Mouse (Mus musculus): Measurements from ENCODE around the gene Tekt2.

DNA sequence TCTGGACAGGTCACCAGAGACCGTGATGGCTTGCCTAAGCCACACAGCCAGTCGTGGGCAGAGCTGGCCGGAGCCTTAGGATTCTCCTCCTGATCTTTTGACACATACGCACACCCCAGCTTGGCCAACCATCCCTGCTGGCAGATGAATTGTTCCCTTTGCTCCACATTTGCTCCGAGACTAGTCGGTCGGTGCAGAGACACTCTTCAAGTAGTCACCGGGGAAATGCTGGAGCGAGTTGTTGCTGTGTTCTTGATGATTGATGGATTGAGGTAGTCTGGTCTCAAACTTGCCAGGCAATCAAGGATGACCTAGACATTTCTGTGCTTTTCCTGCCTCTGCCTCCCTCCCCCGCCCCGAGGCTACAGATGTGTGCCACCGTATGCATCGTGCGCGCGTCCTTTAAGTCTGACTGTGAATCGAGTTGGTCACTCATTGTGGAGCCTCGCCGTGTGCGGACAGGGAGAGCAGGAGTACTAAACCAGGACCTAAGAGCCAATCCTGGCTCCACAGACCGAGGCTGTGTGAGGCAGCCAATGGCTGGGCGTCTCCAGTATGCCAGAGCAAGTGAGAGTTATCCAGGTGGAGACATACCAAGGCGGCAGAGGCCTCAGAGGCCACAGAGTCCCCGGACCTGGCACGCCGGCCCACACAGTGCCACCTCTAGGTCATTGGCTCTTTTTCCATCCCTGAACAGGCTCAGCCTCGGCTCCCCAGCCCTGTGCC is 23.7 kb downstream of the Tekt2 start:
- TF ChIP-seq GATA1 (IDR thresholded peaks at IDR 0.05; ENCODE audit: low read length) (no peak), TAL1 (IDR thresholded peaks at IDR 0.05; ENCODE audit: low read length) (no peak)

Measured in erythroblast, embryonic 14.5 days (primary cell).